Mouse (Mus musculus): Measurements from ENCODE around the gene Ankmy2.
"Not testable (repeated sequence)": the region's sequence is repeated elsewhere in the genome, so short reads cannot be mapped to it uniquely, and the experiment has no call there.

The Ankmy2 gene

DNA sequence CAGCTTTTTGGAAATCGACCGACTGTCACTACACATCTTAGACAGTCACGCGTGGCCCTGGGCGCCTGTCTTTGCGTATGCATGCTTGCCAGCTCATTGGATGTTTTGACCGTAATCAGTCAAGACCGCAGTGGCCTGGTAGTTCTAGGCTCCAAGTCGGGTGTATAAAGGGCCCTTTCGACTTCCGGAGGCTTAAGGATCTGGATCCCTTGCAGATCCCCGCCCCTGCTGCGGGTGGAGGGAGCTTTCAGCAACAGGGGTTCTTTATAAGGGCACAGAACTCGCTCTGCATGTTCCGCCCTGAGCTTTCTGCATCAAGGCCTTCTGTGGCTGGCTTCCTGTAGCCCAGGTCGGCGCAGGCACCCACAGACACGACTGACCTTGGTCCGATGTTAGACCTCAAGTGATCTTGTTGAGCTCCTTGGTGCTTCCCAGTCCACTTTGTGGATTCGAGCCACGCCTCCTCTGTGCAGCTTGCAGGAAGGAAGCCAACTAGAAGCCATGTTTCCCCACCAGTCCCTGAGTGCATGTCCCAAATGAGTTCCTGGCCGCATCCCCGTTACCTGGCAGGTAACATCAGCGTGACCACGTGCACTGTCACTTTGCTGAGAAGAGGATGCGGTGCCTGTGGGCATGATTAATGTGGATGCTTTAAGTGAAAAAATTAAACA is 859 bp downstream of the Ankmy2 start, which contains the start of gene Bzw2:
TSS of gene Bzw2 (minus strand) at position 443 of the 671 bp plus-strand sequence.
- peak; percentile 70 for DNase-seq (ENCODE audit: low spot score)

DNA sequence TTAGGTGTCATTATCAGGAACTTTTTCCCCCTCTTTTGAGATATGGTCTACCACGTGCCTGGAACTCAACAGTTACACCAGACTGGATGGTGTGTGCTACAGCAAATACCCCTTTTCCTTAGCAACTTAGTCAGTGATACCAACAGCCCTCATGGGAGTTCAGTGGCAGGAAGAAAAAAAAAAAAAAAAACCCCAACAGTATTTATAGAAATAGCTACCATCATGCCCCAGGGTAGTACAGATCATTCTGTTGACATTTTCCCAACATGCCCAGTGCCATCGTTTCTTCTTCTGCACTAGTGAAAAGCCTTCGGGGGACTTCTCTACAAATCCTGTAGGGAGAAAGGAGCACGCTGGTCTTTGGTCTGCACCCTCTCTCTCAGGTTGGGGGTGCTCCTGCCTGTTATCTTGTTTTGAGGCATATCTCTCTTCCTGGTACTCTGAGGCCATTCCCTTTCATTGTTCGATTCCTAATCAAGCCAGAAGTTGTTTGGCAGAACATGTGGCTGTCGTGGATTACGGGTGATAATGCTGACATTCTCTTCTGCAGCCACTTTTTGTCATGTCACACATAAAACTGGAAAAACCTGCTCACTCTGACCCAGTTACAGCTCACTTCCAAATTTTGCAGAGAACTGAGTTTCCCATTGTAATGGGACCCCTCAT is 7.3 kb downstream of the Ankmy2 start:
- DNase-seq (ENCODE audit: low spot score) = no peak

DNA sequence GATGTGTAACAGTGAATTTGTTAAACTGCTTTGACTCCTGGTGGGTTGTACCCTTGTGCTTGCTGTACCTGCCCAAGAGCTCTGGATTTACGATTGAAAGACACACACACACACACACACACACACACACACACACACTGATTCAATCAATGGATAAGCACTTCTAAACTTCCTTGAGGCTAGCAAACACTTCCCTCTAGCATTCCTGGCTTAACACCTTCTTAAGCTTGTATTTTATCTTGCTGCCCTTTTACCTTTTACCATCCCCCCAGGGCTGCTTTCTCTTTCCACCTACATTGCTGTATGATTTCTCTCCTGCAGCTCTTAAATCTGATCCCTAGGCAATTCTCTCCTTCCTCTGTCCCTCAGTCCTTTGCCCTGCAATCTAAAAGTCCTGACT is 8.4 kb downstream of the Ankmy2 start:
- DNase-seq (ENCODE audit: low spot score) = no peak

DNA sequence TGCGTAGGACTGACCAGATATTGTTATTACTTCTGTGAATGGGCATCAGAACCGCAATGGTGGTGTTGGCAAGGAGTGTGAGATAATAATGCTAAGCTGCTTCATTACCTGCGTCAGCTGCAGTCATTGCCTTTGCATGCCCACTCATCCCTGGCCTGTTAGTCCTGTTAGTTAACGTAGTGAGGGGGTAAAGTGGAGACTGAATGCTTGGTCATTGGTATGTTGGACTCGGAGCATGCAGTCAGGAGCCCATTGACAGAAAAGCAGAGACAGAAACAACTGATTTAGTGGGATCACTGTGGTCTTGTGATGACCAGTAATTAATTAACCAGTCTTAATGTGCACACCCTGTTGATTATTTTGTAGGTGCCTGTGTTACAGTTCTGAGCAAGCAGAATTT is 20.3 kb downstream of the Ankmy2 start:
- DNase-seq (ENCODE audit: low spot score) = no peak

DNA sequence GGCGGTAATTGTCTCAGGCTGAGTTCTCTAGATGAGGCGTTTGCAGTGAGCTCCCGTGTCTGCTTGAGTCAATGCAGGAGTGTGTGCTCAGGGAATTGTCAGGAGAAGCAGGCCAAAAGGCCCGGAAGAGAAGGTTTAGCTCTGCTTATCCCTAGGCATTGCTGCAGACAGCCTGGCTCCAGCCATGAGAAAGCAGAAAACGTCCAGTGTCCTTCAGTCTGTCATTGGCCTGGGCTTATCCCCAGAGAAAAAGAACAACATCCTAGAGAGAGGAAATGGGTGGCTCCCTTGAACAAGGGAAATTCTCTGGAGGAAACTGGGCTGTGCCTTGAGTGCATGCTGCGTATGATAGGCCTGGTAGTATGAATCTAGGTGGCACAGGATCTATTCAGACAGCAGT is 25.7 kb downstream of the Ankmy2 start:
- no peak for DNase-seq (ENCODE audit: low spot score)

DNA sequence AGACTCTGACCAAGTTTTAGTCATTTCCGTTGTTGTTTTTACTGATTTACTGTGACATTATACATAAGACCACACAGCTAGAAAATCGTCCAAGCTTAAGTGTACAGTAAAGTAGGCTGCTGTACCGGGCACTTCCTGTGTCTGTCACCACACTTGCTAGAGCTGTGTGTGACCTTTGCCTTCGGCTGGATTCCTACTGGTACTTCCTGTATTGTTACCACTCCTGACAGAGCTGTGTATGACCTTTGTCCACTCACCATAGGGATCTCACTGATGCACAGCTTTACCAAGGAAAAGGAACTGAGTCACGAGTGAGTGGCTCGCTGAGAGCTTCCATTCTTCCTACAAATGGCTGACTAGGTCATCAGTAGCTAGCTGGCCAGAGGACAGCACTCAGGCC is 30.2 kb downstream of the Ankmy2 start:
- DNase-seq (ENCODE audit: low spot score) = no peak

DNA sequence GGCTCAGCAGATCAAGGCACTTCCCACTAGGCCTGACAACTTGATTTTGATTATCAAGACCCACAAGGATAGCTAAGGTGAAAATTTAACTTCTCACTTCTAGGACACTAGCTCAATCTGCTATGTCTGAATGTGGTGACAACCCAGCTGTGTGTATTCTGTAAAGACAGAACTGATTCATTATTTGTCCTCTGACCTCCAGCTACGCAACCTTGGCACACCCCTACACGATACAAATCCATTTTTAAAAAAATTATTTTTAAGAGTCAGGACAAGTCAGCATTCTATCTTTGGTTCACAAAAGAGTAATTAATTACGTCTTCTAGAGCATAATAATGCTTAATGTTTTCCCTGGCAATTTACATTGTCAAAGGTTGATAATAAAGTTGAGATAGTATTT is 32.7 kb downstream of the Ankmy2 start:
- DNase-seq (ENCODE audit: low spot score) = no peak

DNA sequence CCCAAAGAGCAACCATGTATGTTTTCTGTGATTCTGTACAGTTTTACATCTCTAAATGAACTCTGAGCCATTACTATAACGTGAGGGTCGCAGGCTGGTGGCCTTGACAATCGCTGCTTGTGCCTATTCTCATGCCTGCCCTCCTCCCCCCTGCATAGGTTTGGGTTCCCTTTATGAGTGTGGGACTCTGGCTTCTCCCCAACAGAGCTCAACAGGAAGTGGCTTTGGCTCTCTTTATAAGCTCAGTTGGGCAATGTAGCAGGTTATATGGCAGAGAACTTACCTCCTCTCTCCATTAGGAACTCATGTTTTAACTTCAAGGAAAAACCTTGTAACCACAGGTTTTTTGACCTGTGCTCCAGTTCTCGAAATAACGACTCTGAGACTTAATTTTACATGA is 33.4 kb downstream of the Ankmy2 start:
- no peak for DNase-seq (ENCODE audit: low spot score)

DNA sequence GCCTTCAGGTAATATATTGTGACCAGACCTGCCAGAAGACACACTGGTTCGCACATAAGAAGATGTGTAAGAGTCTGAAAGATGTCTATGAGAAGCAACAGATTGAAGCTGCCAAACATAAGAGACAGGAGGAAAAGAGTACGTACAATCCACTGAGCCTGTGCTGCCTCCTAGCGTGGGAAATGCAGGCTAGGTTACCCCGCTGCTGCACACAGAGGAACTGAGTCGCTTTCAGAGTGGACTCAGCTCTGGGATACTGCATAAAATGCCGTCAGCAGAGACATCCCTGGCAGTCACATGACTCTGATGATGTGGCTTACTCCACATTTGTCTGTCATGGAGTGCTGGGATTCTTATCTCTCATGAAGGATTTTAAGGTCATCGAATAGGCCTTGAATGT is 38.1 kb downstream of the Ankmy2 start:
- DNase-seq (ENCODE audit: low spot score) = no peak

DNA sequence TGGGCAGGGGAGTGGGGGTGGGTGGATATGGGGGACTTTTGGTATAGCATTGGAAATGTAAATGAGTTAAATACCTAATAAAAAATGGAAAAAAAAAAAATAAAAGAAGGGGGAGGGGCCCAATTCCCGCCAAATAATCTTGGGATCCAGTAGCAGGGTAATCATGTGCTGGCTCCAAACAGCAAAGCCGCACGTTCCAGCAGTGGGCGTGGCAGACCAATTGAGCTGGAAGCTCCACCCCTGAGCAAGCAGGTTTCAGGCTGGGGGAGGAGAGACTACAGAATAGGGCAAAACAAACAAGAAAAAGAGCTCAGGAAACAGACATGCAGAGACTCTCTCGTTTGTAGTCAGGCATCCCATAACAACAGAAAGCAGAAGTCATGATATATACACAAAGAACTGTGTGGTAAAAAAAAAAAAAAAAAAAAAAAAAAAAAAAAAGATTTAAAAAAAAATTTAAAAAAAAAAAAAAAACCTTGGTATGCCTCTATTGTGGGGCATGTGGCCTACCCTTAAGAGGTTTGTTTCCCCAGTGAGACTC is 48.7 kb downstream of the Ankmy2 start:
- not testable (repeated sequence) for DNase-seq (ENCODE audit: low spot score)

DNA sequence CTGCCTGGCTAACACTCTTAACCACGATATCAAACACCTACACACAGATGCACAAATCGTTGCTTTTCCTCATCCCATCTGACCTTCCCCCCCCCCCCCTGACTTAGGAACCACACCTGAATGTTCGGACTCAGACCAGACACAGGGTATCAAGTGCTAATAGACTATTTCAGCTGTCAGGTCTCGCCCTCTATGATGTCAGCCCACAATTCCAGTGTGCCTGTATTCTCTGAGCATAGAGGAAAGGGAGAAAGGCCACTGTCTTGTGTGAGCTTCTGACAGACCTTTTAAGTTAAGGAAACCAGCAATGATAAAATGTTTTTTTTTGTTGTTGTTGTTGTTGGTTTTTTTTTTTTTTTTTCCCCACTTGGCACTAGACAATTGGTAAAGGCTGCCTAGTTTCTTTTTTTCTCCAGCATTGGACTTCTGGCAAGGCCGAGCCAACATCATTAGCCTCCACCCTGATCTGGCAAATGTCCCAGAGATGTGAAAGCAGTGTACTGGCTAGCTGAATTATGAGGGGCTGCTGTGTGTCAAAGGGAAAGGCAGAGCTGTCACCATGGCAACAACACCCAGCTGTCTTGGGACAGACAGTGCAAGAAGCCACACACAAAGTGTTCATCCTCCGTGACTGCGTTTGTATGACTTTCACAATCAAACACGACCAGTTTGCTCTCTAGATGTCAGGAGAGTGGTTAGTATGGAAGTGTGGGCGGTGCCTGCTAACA is 50.3 kb downstream of the Ankmy2 start:
- DNase-seq (ENCODE audit: low spot score) = peak; percentile 80

DNA sequence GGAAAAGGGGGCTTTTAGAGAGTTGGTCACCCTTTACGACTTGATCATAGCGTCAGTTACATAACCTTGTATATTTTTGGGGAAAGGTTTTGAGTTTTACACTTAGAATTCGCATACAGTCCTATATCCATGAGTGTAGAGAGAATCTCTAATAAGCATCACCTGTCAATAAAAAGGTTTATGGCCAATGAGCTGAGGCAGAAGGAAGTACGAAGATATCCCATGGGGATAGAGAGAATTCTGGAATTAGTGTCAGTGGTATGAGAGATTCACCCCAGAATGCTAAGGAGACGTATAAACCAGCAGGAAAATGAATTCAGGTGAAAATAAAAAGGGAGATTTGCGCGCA is 50.9 kb downstream of the Ankmy2 start:
- no peak for DNase-seq (ENCODE audit: low spot score)

DNA sequence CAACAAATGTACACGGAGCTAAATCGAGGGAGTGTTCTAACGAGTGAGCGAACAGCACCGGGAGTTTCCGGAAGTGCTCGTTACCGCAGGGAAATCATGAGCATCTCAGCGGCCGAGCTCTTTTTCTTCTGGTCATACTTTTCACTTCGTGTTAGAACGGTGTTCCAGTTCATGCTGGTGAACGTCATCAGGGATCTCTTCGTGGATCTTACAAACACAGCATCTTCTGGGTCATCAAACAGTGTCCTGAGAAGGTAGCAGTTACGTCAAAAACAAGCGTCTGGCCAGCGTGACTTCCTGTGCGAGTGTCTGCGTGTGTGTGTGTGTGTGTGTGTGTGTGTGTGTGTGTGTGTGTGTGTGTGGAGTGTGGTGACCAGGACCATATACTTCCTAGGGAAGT is 51.5 kb downstream of the Ankmy2 start:
- DNase-seq (ENCODE audit: low spot score) = no peak

DNA sequence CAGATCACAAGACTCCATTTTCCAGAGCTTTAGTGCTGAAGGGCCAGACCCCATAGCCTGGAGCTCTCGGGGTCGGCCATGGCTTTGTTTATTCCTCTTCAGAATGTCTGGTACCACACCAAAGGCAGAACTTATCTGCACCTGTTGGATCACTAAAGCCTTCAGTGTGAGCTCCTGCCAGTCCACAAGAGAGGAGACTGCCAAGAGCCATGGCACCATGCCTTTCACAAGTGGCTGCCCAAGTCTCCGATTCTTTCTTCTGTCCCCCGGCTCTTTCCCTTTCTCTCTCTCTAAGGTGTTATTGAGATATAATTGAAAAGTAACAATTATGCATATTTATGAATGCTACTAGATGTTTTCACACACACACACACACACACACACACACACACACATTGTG is 53.2 kb downstream of the Ankmy2 start:
- no peak for DNase-seq (ENCODE audit: low spot score)

DNA sequence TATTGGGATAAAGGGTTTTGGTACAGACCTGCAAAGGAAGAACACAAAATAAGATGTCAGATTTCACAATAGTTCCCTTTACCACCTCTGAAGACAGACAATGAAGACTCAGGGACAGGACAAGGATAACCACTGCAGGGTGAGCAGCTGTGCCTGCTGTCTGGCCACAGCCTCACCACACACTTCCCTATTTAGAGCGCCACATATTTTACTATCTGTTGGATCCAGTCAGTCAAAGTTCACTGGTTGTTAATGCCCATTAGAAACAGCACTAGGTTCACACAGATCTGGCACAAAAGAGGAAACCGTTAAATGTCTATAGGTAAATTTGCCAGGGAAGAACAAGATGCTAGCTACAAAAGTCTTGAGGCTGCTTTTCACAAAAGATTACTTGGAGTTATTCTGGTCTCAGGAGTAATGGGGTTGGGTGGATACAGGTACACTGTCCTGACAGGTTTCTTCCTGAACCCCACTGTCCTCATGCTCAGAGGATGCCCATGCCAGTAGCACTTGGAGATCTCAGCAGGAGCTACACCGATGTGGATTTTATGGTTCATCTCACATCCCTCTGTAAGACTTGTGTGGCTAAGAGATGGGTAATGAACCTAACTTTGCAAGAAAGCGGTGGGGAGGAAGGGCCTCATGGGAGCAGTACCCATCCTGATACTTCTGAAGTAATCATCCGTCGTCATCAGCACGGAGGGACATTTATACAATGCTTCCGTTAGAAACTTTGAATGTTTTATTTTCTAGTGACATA is 57.7 kb downstream of the Ankmy2 start:
- no peak for DNase-seq (ENCODE audit: low spot score)

DNA sequence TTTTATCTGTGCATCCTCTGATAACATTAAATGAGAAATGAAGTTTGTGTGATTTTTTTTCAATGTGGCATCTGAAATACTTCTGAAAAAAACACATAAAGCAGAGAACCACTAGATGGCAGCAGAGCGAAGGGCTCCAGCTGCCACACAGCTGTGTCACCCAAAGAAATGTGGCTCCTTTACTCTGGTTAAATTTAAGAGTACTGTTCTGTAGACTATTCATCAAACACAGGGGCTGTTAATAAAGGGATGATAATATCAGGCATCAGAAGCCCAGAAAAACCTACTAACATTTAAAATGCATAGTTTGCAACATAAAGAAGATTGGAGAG is 58.2 kb downstream of the Ankmy2 start:
- peak; percentile 79 for DNase-seq (ENCODE audit: low spot score)

DNA sequence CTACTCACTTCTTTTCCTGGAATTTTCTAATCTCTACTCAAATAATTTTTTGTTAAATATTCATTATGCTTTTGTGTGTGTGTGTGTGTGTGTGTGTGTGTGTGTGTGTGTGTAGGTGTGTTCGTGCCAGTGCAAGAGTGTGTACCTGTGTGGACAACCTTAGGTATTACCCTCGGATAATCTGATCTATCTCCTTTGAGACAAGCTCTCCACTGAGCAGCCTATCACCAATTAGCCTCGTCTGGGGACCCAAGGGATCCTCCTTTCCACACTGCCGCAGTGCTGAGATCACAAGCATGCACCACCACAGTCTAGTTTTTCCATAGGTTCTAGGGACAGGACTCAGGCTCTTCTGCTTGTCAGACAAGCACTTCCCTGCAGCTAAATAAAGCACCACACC is 59.3 kb downstream of the Ankmy2 start:
- DNase-seq (ENCODE audit: low spot score) = no peak

DNA sequence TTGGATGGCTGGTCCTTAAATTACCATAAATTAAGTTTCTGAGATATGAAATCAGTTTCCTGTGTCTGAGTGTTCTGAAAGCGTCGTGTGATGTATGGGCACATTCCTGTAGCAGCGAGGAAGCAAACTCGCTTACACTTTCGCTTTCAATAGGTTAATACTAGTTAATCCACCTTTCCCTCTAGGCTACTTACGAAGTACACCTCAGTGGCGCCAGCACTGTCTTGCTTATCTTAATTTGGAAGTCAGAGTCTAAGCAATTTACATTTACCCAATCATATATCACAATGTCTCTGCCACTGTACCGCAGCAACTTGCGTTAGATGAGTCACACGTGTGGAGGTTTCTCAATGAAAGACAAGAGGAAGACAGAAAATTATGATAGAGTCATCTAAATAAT is 60.0 kb downstream of the Ankmy2 start:
- no peak for DNase-seq (ENCODE audit: low spot score)

DNA sequence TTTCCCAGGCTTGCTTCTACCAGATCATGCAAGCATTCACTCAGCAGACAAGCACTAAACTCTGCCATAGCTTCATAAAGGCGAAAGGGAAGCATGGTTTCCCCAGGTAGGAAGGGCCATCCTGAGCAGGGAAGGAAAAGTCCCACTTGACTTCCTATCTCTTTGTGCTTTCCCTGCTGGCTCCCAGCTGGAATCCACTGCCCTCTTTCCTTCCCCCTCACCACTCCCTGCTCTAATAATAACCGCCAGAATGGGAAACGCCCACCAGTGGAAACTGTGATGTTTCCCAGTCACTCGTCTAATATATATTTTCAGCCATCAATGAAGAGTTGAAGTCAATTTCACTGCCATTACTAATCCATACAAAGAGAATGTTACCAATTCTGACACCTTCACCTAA is 67.5 kb downstream of the Ankmy2 start:
- no peak for DNase-seq (ENCODE audit: low spot score)

DNA sequence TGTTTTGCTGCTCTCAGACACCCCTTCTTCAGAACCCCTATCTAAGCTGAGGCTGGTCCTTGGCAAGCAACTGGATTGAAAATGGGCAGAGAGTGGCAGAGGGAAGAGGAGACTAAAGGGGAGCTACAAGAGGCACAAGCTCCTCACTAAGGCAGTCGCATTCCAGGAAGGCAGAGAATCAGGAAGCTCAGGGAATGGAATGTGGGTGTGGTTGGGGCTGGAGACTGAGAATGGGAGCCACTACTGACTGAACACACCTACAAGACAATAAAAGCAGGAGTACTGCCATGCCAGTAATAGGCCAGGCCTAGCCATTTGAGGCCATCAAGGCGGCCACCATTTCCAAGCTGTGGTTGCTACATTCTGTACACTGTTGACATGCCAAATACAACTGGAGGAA is 74.5 kb downstream of the Ankmy2 start:
- no peak for DNase-seq (ENCODE audit: low spot score)

DNA sequence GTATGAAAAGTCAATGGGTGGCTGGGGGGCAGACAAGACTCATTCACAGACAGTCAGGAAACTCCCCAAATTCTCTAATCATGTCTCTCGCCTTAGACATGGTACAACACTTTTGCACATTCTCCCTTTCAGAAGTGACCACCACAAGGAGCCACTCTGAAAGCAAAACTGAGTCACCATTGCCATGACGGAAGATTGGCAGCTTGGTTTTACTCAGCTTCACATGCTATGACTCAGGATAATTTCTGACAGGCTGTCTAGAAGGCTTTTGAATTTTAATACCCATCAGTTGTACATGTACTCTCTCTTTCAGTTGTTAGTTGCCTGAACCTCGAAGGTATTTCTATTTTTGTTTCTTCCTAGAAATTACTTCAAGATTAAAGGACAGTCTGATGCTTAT is 84.3 kb downstream of the Ankmy2 start:
- DNase-seq (ENCODE audit: low spot score) = no peak
